Mouse (Mus musculus) stomach, postnatal 0 days (tissue): ENCODE data around the gene Olfr549. TPM values are rescaled to one million over a fixed set of nuclear protein-coding genes. Genes with fewer than 3 reads are reported as not detected.
A peak's percentile ranks its signal among the peaks of the same experiment; 100 is the strongest.

Experiments used
- ATAC-seq: fragments of 200-750 bp; cut with Nextera tagmentation; 2 replicates; pipeline ENCODE4 v1.8.0; 2017; ENCODE audit not compliant: low FRiP score, low TSS enrichment
- DNase-seq: peaks from one replicate; pipeline ENCODE4 v3.0.0-alpha.2; 2016; ENCODE audit warnings: low spot score
- H3K27ac ChIP-seq: fragments of 300-500 bp; sonication (generic); replicated peaks from 2 replicates; pipeline ENCODE4 v1.5.1; 2014; ENCODE audit warnings: mild to moderate bottlenecking, control low read depth
- H3K27me3 ChIP-seq: fragments of 300-500 bp; sonication (generic); 2 replicates; pipeline ENCODE4 v1.6.1; 2014; ENCODE audit warnings: low read length; ENCODE audit not compliant: control insufficient read depth, insufficient read depth
- H3K36me3 ChIP-seq: fragments of 300-500 bp; sonication (generic); 2 replicates; pipeline ENCODE4 v1.6.1; 2014; ENCODE audit warnings: low read length, mixed read lengths; ENCODE audit not compliant: control insufficient read depth, insufficient read depth
- H3K4me1 ChIP-seq: fragments of 300-500 bp; sonication (generic); replicated peaks from 2 replicates; pipeline ENCODE4 v1.6.1; 2014; ENCODE audit warnings: antibody characterized with exemption; ENCODE audit not compliant: control insufficient read depth, insufficient read depth
- H3K4me2 ChIP-seq: fragments of 300-500 bp; sonication (generic); replicated peaks from 2 replicates; pipeline ENCODE4 v1.6.1; 2014; ENCODE audit warnings: low read depth, mild to moderate bottlenecking, control low read depth, moderate library complexity
- H3K4me3 ChIP-seq: fragments of 300-500 bp; sonication (generic); 2 replicates; pipeline ENCODE4 v1.5.1; 2014; ENCODE audit warnings: low read depth, low read length, control low read depth
- H3K9ac ChIP-seq: fragments of 300-500 bp; sonication (generic); 2 replicates; pipeline ENCODE4 v1.6.1; 2014; ENCODE audit warnings: mild to moderate bottlenecking, low read length, control low read depth, mixed read lengths
- H3K9me3 ChIP-seq: fragments of 300-500 bp; sonication (generic); 2 replicates; pipeline ENCODE4 v1.6.1; 2016; ENCODE audit warnings: low read length; ENCODE audit not compliant: control insufficient read depth
- CTCF ChIP-seq: IDR thresholded peaks from 2 replicates; pipeline ENCODE4 v1.5.1; 2016; ENCODE audit warnings: antibody characterized with exemption, low read depth, mild to moderate bottlenecking, moderate library complexity
- EP300 ChIP-seq: optimal IDR thresholded peaks from 2 replicates; pipeline ENCODE3; 2016; ENCODE audit warnings: antibody characterized with exemption
- WGBS: fragments of 180-500 bp; shearing (Covaris S2); extraction: QIAGEN DNeasy Blood & Tissue Kit; methylation state at CpG from one replicate; pipeline ENCODE4 v1.1.7; 2014; 5-methylcytosine and 5-hydroxymethylcytosine counted together
- polyA plus RNA-seq: library from polyadenylated mRNA; unstranded; fragments of >200 nt; fragmentation: Nextera tagmentation; extraction: Ambion mirVana; gene quantifications from 2 replicates; pipeline ENCODE4 v1.2.1, GENCODE M21; 2015

Olfr549 gene
- not detected in 2 replicates for polyA plus RNA-seq

- 95% methylated on average over 3 of the region's 3 CpGs for WGBS
- no peak for DNase-seq
- Histone ChIP-seq H3K4me2 (no peak within 1 kb of the TSS), H3K27me3 (no peaks in the 10 kb centered on the region), H3K9me3 (no peaks in the 10 kb centered on the region), H3K4me1 (no peaks in the 10 kb centered on the region), H3K4me3 (no peak within 1 kb of the TSS), H3K27ac (no peak within 1 kb of the TSS), H3K9ac (no peak within 1 kb of the TSS), H3K36me3 (no peaks in the 10 kb centered on the region)
- no peak for ATAC-seq
- TF ChIP-seq EP300, result no peak
- no peak for TF ChIP-seq CTCF
These were observed at the start of gene Olfr549 for GRCm38 (mm10) chr7:102549570-102549969. Gene Olfr549, plus strand, starts transcription at chr7:102549870.

DNA sequence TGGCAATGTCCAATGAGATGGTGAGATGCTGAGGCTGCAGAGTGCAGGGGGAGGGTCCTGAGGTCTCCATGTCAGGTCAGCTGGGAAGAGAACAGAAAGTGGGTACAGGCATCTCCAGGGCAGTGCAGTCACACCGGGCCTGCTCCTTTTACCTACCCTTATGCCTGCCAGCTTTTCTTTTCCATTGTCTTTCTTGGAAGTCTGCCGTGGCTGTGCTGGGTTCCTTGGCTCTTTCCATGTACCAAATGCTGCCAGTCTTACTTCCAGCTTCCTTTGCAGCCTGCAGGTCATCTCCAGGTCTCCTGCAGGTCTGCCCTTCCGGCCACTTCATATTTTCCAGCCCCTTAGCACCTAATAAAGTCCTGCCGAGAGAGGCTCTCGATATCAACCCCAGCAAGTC is 47.7 kb upstream of the Olfr549 start:
- Histone ChIP-seq H3K4me3 (no peak overlapping the region), H3K9me3 (no peaks in the 10 kb centered on the region), H3K4me2 (no peak overlapping the region), H3K9ac (no peak overlapping the region), H3K36me3 (no peaks in the 10 kb centered on the region), H3K27me3 (no peaks in the 10 kb centered on the region), H3K27ac (no peak overlapping the region), H3K4me1 (no peaks in the 10 kb centered on the region)
- ATAC-seq, result no peak
- DNase-seq, result no peak
- whole genome bisulfite sequencing, result 71% methylated on average over 5 of the region's 5 CpGs
- no peak for TF ChIP-seq EP300
- TF ChIP-seq CTCF, result no peak

- no peak overlapping the region for H3K4me3 ChIP-seq
- H3K4me2 ChIP-seq, result no peak overlapping the region
- TF ChIP-seq CTCF (peak; percentile 94), EP300 (no peak)
- WGBS, result 34% methylated on average over 3 of the region's 3 CpGs
- H3K9me3 ChIP-seq, result no peaks in the 10 kb centered on the region
- no peak overlapping the region for H3K27ac ChIP-seq
- ATAC-seq, result peak; percentile 75
- no peaks in the 10 kb centered on the region for H3K4me1 ChIP-seq
- H3K36me3 ChIP-seq, result no peaks in the 10 kb centered on the region
- H3K9ac ChIP-seq, result no peak overlapping the region
- H3K27me3 ChIP-seq, result no peaks in the 10 kb centered on the region
- peak; percentile 76 for DNase-seq
These were observed 42.8 kb upstream of the Olfr549 start for GRCm38 (mm10) chr7:102506848-102507247.

DNA sequence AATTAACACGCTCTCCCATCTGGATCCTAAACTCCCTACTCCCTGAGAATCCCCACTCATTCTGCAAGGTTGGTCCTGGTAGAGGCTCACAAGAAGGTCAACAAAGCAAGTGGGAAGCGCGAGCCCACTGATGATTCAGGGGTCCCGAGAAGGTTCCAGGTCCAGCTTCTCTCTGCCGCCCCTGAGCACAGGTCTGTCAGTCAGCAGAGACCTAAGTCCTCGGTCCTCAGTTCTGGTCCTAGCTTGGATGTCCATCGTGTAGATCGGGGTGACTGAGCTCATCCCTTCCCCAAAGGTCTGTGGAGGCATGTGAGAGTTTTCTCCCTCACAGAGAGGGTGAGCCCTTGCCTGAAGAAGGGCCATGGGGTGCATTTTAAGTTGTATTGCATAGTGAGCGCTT is 41.6 kb upstream of the Olfr549 start:
- no peak for DNase-seq

DNA sequence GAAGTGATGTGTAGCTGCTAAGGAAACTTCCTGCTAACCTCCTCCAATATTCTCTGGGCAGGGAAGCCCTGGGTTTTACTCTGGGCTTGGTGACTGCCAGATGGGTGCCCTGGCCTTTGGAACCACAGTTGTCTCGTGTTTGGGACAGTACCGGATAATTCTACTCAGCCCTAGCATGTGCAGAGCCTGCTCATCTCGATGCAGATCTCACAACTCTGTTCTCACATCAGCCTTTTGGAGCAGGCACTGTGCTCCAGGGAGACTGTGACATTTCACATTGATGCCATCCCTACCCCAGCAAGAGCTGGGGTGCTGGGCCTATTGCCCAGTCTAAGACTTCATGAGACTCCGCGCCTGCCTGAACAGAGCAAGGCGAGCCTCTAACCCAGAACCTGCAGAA is 41.0 kb upstream of the Olfr549 start:
- no peak overlapping the region for H3K4me3 ChIP-seq
- H3K9me3 ChIP-seq, result no peaks in the 10 kb centered on the region
- 91% methylated on average over 6 of the region's 6 CpGs for WGBS
- no peak overlapping the region for H3K9ac ChIP-seq
- no peak overlapping the region for H3K4me2 ChIP-seq
- H3K27me3 ChIP-seq, result no peaks in the 10 kb centered on the region
- ATAC-seq (no peak), DNase-seq (no peak)
- TF ChIP-seq EP300 (no peak), CTCF (no peak)
- no peaks in the 10 kb centered on the region for H3K36me3 ChIP-seq
- no peak overlapping the region for H3K27ac ChIP-seq
- H3K4me1 ChIP-seq, result no peaks in the 10 kb centered on the region

More for the DNA sequence above, 41.6 kb upstream of the Olfr549 start:
- no peaks in the 10 kb centered on the region for H3K4me1 ChIP-seq
- ATAC-seq, result no peak
- no peaks in the 10 kb centered on the region for H3K9me3 ChIP-seq
- H3K4me2 ChIP-seq, result no peak overlapping the region
- H3K4me3 ChIP-seq, result no peak overlapping the region
- TF ChIP-seq EP300 (no peak), CTCF (no peak)
- H3K9ac ChIP-seq, result no peak overlapping the region
- H3K36me3 ChIP-seq, result no peaks in the 10 kb centered on the region
- H3K27me3 ChIP-seq, result no peaks in the 10 kb centered on the region
- no peak overlapping the region for H3K27ac ChIP-seq
- WGBS, result 87% methylated on average over 9 of the region's 9 CpGs

GRCm38 (mm10) chr7:102509726-102510125 is 39.9 kb upstream of the Olfr549 start:
- no peaks in the 10 kb centered on the region for H3K36me3 ChIP-seq
- H3K27ac ChIP-seq, result no peak overlapping the region
- DNase-seq (no peak), ATAC-seq (no peak)
- H3K4me2 ChIP-seq, result no peak overlapping the region
- H3K27me3 ChIP-seq, result no peaks in the 10 kb centered on the region
- WGBS, result 83% methylated on average over 7 of the region's 7 CpGs
- H3K9me3 ChIP-seq, result no peaks in the 10 kb centered on the region
- H3K4me1 ChIP-seq, result no peaks in the 10 kb centered on the region
- H3K9ac ChIP-seq, result no peak overlapping the region
- no peak overlapping the region for H3K4me3 ChIP-seq
- TF ChIP-seq CTCF, result no peak
- no peak for TF ChIP-seq EP300
